Mouse (Mus musculus) spleen, postnatal 4 days (tissue): ENCODE measurements around the gene Sel1l3.

Source experiments
- DNase-seq, 2 experiments: peaks; one replicate each; pipeline ENCODE4 v3.0.0; 2022; ENCODE audit warnings: low spot score in 2 of 2

Gene Sel1l3

GRCm38 (mm10) chr5:53087452-53087851, 126.3 kb downstream of the Sel1l3 start:
- no peak for DNase-seq

- no peak for DNase-seq
Measured at GRCm38 (mm10) chr5:53078453-53078852, 135.3 kb downstream of the Sel1l3 start.

GRCm38 (mm10) chr5:53074553-53074952, 139.2 kb downstream of the Sel1l3 start:
- no peak for DNase-seq

- DNase-seq: no peak
Measured at GRCm38 (mm10) chr5:53061532-53062130, 152.1 kb downstream of the Sel1l3 start.
